Mouse (Mus musculus) mouse trophoblast stem cell (cell line): ENCODE results near the gene Rac3.
"Not testable (repeated sequence)": the region's sequence is repeated elsewhere in the genome, so short reads cannot be mapped to it uniquely, and the experiment has no call there.

Experiments used
- in situ Hi-C, 2 experiments: fragments of 300-500 bp; cut with MseI, MboI; formaldehyde crosslinking; loops; 2 replicates in 1 of 2; 3 replicates in 1 of 2; pipeline ENCODE4 v1.15.1; 2025

Gene Rac3

DNA sequence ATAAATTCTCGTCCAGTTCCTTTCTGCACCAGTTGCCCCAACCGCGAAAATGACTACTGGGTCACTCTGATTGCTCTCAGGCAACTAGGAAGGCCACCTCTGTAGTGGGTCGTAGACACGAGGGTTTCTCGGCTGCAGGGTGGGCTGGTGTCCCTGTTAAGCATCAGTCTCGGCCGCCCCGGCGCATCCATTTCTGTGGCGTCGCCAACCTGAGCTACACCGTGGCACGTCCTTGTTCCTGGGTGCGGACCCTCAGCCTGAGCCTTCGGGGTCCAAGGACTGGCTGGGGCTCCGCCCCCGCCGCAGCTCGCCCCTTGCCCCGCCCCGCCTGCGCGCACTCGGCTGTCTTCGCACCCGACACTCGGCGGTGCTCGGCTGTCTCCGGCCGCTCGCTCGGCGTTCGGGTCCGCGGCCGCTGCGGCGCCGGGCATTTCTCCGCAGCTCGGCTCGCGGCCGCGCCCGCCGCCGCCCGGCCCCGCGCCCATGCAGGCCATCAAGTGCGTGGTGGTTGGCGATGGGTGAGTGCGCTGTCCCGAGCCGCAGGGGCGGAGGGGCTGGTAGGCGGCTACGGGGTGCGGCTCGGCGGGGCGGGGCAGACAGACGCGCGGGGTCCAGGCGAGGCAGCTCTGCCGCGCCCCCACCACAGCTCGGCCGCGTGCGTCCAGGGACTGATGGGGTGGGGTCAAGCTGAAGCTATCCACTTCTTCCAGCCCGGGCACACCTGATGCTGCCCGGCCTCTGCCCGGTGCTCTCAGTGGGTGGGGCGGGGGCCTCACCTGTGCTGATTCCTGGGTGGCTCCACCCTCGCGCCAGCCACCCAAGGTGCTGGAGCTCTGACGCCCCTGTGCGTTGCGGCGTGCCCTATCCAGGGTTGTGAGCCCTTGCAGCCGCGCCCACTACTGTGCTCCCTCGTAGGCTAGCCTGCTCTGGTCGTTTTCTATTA lies at the start of gene Rac3:
TSS of gene Rac3 (plus strand) at position 347 of the 943 bp plus-strand sequence.
- in situ Hi-C loops: no loop called here

DNA sequence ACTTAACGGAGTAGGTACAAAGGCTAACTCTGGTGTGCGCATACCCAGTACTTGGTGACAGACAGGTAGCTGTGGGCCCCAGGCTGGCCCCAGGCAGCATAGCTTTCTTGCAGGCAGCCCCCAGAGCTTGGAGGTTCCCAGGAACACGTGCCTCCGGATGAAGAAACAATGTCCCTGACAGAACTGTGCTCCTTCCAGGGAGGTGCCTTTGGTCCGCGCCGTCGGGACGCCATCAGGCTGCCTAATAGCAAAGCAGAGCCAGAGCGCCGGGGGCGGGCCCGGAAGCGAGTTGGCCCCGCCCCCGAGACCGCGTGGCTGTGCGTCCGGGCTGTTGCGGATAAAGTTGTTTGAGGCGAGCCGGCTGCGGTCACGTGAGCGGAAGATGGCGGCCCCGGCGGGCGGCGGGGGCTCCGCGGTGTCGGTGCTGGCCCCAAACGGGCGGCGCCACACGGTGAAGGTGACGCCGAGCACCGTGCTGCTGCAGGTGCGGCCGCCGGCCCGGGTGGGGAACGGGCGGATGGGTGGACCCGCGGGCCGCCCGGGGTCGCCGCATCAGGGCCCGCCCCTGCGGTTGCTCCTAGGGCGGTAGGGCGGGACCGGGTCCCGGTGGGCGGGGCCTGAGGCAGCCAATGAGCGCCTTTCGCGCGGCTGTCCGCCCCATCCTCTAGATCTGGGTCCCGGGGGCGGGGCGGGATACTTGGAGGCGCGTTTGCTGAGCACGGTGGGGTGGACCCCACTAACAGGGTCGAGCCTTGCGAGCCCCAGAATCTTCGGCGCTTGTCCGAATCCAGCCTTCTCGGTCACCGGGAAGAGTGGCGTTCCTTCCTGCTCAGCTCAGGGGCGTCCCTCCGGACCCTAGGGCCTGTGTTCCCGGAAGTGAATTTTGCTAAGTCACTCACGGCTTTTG lies 48.3 kb upstream of the Rac3 start, which contains the start of gene Aspscr1:
TSS of gene Aspscr1 (plus strand) at position 287 of the 907 bp plus-strand sequence.
- in situ Hi-C loops: no loop called here

- in situ Hi-C loops: no loop called here
Measured at GRCm38 (mm10) chr11:120673594-120674122, 47.6 kb upstream of the Rac3 start.

DNA sequence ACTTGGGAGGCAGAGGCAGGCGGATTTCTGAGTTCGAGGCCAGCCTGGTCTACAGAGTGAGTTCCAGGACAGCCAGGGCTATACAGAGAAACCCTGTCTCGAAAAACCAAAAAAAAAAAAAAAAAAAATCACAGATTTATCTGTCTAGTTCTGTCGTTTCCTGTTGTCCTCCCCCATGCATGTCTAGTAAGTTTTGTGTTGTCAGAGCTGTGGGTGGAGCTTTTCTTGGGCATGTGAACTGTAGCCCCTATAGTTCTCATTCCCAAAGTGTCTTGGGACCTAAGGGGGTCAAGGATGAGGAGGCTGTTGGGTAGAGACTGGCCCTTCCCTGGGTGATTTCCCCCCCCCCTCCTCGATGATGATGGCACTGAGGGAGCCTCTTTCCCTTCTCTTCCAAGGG lies 45.4 kb upstream of the Rac3 start:
- in situ Hi-C loops: not testable (repeated sequence)

DNA sequence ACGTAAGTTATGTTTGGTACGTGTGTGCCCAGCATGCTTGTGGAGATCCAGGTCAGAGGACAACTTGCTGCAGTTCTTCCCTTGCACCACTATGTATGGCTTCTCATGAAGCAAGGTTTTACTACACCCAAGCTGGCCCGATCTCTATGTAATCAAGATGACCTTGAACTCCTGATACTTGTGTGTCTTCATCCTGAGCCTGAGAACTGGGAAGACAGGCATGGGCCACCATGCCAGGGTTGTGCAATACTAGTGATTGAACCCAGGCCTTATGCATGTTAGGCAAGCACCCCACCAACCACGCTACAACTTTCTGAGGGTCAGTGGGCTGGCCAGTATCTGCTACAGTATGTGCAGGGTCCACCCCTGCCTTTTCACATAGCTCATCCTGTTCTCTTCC lies 44.3 kb upstream of the Rac3 start:
- in situ Hi-C loops: no loop called here

- in situ Hi-C loops: no loop called here
Measured at GRCm38 (mm10) chr11:120679909-120680308, 41.4 kb upstream of the Rac3 start.

DNA sequence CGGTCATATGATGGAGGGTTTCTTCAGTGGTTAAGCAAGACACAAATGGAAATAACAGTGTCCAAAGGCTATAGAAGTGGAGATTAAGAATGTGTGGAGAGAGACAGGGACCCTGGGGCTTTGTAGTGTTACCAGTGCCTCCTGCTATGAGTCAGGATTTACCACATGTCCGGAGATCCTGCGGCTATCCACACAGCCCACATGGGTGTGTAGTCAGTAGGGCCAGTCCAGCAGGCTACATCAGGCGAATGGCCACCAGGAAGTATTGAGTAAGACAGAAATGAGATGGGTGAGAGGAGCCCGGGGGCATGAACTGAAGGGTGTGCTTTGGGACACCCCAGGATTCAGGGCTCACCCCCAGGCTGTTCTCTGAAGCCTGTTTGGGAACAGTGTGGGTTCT lies 38.6 kb upstream of the Rac3 start:
- in situ Hi-C loops: no loop called here

DNA sequence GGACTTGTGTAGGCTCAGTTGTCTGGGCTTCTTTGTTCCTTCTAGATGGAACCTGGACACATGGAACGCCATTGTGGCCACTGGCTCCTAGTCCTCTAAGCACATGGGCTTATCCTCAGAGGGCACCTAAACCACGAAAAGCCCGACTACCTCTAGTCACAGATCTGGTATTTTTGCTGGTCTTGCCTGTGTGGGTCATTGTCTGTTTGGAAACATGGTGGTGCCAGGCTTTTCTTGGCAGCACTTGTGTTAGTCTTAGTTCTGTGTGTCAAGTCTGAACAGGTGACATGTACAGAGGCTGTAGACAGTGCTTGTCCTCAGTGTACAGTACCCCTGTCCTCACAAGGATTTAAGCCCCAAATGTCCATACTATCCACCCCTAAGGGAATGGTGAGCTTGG lies 37.7 kb upstream of the Rac3 start:
- in situ Hi-C loops: no loop called here

- in situ Hi-C loops: no loop called here
Measured at GRCm38 (mm10) chr11:120684086-120684485, 37.2 kb upstream of the Rac3 start.

GRCm38 (mm10) chr11:120684660-120685059 lies 36.6 kb upstream of the Rac3 start:
- in situ Hi-C loops: no loop called here

GRCm38 (mm10) chr11:120686650-120687272 lies 34.5 kb upstream of the Rac3 start:
- in situ Hi-C loops: no loop called here

- in situ Hi-C loops: no loop called here
Measured at GRCm38 (mm10) chr11:120689365-120689764, 31.9 kb upstream of the Rac3 start.

DNA sequence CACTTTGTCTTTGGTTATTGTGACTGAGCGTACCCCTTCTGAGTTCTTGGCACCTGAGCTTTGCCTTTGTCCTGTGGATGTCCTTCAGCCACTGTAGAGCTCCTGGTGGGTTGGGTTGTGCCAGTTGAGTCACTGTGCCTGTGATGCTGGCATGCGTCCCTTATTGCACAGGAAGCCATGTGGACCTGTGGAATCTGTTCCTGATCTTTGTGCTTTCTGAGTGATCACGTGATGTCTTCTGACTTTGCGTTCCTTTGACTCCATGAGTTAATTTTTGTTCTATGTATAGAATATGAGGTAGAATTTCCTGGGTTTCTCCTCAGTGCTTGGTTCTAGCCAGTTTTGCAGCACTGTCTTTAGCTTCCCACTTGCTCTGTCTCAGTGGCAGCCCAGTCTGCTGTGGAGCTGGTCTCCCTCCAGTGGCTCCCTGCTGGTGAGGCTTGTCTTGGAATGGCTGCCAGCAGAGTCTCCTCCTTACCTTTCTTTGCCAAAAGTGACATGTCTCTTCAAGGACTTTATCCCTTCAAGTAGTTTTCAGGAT lies 28.7 kb upstream of the Rac3 start:
- in situ Hi-C loops: no loop called here

DNA sequence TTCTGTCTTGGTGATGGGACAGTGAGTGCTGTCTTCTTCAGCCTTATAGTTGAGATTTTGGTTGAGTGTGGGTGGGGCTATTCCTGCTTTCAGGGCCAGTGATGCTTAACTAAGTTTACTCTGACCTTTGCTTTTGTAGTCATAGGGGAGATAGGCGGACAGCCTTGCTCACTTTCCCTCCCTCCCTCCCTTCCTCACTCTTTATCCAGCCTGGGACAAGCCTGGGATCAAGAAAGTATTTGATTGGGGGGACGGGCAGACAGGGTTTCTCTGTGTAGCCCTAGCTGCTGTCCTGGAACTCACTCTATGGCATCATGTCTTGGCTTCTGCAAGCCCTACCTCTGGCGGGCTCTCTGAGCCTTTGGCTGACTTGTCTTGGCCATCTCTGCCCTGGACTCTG lies 27.8 kb upstream of the Rac3 start:
- in situ Hi-C loops: no loop called here

DNA sequence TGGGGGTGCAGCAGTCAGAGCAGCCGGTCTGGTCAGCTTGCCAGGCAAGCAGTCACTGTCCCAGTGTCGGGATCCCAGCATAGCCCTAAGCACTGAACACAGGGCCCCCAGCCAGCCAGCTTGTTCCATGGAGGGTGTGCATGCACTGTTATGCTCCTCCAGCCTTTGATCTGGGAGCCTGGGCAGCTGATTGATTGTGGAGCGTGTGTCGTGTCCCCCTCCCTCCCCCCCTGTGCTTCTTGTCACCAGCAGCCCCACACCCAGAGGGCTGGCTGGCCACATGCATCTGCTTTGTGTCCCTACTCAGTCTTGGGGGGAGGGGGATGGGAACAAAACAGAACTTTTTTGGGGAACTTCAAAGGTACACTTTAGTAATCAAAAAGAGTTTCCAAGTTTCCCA lies 26.1 kb upstream of the Rac3 start:
- in situ Hi-C loops: no loop called here

GRCm38 (mm10) chr11:120695641-120696040 lies 25.6 kb upstream of the Rac3 start:
- in situ Hi-C loops: no loop called here

DNA sequence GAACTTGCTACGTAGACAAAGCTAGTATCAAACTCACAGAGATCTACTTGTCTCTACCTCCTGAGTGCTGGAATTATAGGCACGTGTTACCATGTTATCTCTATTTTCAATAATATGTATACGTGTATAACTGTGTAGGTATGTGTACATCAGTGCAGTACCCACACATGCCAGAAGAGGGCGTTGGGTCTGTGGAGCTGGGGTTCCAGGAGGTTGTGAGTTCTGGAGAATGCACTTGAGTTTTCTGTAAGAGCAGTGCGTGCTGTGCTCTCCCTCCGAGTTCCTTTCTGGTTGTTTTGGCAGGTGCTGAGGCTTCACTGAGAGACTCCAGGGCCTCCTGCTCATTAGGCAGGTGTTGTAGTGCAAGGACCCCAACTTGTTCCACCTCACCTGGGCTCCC lies 24.7 kb upstream of the Rac3 start:
- in situ Hi-C loops: no loop called here

- in situ Hi-C loops: no loop called here
Measured at GRCm38 (mm10) chr11:120697741-120698140, 23.5 kb upstream of the Rac3 start.

DNA sequence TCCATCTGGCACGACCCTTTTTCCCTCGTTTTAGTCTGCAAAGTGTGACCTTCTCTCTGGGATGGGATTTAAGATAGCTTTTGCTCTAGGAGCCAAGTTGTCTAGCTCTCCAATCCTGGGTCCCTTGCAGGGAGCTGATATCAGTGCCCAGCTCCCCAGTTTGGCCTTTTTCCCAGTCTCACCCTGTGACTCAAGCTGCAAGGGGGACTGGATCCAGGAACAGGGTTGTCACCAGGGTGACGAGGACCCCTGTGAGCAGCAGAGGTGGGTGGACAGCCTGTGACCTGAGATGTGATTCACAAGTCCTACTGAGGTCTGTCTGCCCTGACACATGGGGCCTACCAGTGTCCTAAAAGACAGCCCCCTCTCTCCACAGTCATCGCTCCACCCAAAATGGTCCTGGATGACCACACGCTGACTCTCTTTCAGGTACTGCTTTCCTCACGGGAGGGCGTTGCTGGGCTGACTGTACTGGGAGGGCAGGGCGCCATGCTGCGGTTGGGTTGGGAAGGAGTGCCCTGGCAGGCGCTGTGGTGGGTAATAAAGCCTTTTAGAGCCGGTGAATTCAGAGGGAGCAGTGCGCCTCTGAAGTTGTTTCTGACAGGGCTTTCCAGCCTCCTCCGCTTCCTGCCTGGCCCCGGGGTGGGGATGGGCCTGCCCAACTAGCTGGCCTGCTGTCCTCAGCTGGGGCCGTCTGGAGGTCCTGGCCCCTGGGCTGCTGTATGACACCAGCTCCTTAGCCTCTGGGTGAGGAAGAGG lies 17.4 kb upstream of the Rac3 start:
- in situ Hi-C loops: no loop called here

DNA sequence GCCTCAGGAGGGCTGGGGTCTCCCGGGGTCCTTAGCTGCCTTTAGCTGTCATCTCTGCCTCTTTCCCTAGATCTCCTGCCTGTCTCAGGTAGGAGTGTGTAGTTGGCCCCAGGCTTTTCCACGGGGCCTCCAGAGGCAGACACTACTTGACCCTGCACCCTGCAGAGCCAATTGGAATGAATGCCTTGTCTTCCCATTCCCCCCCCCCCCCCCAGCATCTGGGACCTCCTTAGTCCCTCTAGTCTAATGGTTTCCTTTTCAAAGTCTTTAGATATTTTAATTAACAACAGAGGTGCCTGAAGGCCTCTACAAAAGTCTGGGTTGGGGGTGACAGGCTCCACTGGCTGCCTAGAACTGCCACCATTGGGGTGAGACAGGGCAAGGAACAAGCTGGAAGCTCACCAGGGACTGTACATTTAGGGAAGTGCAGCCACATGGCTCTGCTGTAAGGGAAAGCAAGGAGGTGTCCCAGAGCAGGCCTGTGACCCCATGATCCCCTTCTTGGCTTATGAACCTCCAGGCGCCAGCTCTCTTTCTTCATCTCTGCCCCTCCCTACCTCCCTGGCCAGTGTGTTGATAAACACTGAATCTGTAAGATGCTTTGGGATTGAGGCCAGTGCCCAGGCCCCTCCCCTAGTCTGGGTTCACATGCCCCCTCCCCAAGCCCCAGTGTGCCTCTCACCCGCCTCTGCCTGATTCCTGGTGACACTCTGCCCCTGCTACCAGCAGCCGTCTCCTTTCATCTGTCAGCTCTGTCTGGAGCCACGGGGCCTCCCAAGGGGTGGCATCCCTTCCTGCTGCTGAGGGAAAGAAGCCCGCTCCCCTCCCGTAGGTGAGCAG lies 16.6 kb upstream of the Rac3 start:
- in situ Hi-C loops: no loop called here
